Mouse (Mus musculus) erythroid progenitor cell, adult 5-6 weeks (primary cell): ENCODE data around the gene Pmepa1. TPM values are rescaled to one million over a fixed set of nuclear protein-coding genes. Genes with fewer than 3 reads are reported as not detected.

Experiments used
- ATAC-seq: replicated peaks from 2 replicates; pipeline ENCODE4 v1.8.0; 2016; ENCODE audit warnings: moderate number of reproducible peaks, mild to moderate bottlenecking, moderate TSS enrichment, inconsistent platforms; ENCODE audit not compliant: poor library complexity, low FRiP score, severe bottlenecking
- total RNA-seq, 2 experiments: library from RNA; stranded (forward) in 1 of 2; stranded (reverse) in 1 of 2; fragments of 150-400 nt in 1 of 2; fragments of 186-747, 209-891 nt in 1 of 2; gene quantifications; 2 replicates each; pipeline versions ENCODE4 v1.2.3 to v1.2.4; 2015 to 2017; ENCODE audit warnings: low replicate concordance in 2 of 2

The Pmepa1 gene
- total RNA-seq, 2 experiments from 2014 or later: not detected

DNA sequence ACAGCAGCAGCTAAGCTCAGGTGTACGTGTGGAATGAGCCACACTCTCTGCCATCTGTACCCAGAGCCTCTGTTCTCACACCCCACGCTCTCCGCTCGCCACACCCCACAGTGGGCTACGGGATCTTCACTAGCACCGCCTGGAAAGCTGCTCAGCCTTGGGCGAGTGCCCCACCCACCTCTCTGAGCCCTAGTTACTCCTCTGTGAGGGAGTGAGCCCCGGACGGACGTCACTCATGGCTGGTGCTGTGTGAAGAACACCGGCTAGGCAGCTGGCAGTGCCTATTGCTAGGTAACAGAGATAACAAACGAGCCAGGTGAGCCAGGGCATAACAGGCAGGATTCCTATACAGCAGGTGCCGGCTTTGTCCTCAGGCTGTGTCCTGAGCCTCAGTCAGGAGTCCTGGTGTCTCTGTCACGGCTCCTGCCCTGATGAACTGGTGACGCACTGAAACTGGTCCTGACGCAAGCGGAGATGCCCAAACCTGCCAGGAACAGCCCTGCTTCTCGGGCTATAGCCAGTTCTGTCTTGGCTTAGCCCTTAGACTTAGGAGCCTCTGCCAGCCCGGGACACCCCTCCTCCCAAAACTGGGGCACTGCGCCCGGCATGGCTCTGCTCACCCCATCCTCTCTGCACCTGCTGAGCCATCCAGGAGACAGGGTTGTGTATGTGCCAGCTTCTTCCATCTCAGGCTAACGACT, 44.1 kb downstream of the Pmepa1 start:
- no peak for ATAC-seq

DNA sequence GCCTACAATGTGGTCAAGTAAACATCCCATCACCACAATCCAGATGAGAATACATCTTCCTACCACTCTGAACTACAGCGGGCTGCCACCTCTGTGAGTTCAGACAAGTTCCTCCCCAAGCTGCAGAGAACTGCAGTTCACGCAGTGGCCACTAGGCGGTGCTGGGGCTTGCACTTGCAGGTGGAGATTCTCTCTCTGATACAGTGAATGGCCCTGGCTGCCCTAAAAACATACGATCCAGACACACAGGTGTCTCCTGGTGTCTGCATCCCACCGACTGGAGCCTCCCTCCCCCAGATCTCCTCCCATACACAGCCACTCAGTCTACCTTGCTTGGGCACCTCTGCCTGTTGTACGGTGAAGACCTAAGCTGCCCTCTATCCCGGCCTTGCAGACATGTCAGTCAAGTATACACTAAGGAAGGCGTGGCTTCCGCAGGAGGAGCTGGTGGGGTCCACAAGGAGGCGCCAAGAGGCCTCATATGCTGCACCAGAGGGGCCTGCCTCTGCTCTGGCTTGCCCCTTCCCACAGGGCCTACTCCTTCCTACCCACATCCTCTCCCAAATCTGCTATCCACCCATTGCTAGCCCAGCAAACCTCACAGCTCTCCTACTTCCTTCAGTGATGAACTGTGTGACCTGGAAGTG, 46.6 kb downstream of the Pmepa1 start:
- ATAC-seq: 0 out of 2 replicates have a peak, but pooled peaks have one; percentile 51

DNA sequence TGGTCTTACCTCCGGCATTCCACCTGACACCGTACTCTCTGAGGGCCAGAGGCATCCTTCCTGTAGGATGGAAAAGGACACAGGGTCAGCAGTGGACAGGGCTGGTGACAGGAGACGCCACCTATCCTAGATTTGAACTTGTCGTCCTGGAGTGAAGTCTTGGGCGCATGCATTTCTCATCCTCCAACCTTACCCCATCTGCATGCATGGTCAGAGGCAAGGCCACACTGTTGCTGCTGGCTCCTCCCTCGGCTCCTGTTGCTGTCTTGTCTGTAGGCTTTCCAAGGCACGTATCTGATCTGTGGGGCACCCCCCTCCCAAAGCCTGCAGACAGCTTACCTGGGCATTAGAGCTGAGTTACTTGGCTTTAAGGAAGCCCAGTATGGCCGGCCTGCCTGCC, 47.8 kb downstream of the Pmepa1 start:
- no peak for ATAC-seq

DNA sequence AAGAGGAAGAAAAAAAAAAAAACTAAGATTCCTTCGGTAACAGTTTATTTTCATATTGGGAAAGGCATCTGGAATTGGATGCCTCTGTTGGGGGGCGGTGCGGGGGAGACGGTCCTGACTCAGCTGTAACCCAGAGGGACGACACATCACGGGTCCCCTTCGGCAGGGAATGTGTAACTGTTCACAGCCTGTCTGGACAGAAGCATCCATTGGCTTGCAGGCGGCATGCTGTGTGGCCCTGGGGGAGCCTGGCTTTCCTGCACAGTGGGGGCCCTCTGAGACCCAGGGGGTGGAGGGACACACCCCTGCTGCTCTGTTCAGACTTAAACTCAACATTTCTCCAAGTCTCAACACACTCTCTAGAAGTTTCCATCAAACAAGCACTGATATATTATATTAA, 49.5 kb downstream of the Pmepa1 start:
- ATAC-seq: no peak

DNA sequence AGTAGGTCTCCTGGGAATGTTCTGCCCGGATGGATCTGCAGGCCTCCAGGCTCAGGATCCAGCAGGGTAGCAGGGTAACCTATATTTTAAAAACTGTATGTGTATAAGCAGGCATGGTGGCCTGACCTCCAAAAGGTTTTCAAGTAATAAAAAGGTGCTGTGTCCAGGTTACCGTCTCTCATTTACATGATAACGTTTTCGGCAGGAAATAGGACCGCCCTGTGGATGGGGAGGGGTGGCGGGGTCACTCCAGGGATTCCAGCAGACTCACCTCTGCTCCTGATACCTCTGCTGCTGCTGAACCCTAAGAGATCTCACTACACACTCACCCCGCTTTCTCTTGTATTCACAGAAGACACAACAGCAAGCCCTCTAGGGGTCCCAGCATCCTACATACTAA, 50.4 kb downstream of the Pmepa1 start:
- ATAC-seq: no peak

DNA sequence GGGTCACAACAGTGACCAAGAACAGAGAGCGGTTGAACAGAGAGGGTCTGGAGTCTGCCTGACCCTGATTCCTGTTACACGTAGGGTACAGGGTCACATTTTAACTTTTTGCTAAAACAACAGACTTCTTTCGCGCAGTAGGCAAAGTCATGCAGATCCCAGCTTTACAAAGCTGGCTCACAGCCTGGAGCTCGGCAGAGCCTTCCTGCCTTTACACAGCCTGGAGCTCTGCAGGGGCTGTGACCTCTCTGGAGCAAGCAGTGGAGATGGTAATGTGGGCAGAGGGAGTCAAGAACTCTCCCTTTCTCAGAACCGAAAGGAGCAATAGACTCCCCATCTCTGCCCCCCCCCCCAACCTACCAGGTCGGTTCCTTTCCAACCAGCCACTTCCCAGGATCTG, 51.5 kb downstream of the Pmepa1 start:
- no peak for ATAC-seq

DNA sequence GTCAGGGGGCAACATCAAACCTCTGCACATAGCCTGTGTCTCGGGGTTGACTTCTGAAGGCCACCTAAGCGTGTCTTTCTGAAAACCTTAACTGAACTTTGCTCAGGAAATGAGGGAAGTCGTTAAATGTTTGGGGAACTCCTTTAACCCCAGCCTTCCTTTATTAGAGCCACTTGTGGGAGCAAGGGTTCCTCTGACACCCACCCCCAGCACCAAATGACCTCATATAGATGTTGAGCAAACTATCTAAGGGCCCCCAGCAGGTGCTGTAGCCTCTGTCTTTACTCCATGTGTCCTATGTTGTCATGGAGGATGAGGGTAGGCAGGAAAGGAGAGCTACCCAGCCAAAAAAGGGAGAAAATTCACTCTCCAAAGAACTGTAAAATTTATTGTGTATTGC, 52.2 kb downstream of the Pmepa1 start:
- ATAC-seq: no peak

DNA sequence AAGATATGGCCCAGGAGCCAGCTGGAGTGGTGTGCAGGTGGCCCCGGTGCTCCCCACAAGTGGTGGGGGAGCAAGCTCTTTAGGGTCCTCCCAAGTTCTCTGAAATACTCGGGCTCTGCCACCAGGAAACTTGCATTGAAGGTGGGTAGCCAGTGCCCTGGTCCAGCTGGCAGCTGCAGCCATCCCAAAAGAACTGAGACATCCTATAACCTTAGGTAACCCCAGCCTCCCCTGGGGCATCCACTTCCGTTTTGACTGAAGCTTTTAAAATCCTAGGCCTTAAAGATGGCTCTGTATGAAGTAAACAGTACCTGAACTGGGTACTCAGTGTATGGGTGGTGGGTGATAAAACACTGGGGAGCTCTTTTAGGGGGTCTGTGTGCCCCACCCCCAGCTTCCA, 52.8 kb downstream of the Pmepa1 start:
- no peak for ATAC-seq

DNA sequence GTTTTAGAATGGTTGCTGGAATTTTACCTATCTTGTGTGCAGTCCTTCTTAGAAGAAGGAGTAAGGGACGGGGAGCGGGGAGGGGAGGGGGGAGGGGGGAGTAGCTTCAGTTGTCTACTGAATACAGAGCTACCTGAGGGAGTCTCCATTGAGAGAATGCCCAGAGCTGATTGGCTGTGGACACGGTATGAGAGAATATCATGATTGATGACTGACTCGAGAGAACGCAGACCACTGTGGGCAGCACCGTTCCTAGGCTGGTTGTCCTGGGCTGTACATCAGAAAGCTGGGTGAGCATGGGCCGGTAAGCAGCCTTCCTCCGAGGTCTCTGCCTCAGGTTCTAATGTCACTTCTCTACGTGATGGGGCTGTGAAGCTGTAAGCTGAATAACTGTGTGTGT, 55.6 kb downstream of the Pmepa1 start:
- no peak for ATAC-seq

DNA sequence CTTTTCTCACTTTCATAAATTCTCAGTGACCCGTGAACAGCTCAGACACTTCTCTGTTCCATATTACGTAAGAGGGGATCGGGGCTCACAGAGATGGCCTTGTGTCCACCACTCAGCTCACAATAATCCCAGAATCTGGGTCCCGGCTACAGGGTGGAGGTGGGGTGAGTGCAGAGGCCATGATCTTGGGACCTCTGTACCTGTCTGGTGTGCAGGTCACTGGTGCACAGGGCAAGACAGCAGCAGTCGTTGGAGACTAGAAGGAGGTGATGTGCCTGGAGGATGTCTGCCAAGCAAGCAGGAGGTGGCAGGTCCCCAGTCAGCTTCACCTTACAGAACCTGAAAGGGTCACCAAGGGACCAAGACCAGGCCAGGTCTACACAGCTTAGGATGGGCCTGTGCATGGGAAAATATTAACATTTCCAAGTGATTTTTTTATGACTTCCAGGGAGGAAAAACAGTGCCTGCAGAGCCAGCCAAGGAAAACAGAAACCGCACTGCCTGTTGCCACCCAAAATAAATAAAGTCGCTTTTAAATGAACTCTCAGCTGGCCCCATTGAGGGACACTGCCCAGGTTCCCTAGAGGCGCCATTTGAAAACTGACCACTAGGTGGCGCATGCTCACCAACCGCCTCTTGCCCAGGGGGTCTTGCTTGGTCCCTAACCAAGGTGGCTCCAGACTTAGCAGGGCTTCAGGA, 56.9 kb downstream of the Pmepa1 start:
- 0 out of 2 replicates have a peak, but pooled peaks have one; percentile 51 for ATAC-seq

DNA sequence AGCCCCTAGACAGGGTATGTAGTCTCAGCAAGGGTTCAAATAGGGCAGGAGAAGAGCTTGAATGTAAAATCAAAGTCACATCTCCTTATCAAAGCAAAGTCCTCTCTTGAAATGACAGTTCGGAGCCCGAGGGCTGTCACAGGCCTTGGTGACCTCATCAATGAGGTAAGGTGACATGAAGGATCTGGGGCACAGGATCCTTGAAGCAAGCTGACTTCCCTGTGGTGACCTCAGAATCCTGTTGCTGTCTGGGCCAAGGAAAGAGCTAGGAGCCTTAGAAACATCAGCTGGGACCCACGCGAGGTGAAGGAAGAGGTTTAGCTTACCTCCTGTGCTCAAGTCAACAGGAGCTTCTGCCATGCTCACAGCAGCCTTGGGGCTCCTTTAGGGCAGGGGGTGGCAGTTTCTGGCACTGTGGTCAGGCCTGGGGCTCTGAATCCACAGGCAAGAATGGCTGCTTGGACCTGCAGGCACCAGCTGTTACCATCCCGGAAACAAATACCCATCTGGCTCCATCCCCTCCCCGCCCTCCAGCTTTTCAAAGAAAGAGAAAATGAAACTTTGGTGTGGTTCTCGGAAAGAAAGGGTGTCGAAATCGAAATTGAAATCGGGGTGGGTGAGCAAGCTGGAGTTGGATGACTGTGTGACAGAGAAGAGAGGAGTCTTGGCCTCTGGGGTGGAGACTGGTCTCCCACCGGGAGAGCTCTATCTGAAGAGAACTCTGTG, 57.8 kb downstream of the Pmepa1 start, which contains the start of gene Zbp1:
Gene Zbp1 (minus strand): TSS at position 508 of the 726 bp plus-strand sequence.
- no peak for ATAC-seq

DNA sequence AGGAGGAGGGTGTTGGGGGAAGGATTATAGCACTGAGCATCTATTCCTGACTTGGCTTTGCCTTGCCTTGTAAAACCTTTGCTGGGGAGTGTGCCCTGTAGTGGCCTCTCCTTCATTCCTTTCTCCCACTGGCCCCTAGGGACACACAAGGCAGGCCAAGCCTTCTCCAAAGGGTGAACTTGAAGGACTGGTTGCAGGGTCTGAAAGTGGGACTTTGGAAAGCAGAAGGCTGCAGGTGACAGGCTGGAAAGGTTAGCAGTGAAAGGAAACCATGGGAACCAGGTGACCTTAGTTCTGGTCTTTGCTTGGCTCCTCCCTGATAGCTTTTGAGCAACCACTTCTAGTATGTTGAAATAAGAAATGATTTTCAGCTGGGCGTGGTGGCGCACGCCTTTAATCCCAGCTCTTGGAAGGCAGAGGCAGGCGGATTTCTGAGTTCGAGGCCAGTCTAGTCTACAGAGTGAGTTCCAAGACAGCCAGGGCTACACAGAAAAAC, 58.5 kb downstream of the Pmepa1 start:
- ATAC-seq: no peak

DNA sequence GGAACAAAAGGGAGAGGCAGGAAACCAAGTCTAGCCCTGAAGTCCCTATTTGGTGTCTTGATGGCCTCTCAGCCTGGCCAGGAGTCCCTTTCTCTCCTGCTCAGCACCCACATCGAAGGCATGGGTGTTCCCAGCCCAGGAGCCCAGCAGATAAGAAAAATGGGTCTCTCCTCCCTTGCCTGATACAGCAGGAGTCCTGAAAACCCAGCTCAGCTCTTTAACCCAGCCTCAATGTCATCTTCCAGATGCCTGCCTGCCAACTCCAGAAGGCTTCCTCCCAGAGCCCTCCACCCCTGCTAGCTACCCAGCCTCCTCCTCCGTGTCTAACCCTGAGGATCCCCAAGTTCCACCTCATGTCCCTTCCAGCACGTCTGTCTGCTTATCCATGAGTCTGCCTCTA, 59.1 kb downstream of the Pmepa1 start:
- ATAC-seq: no peak

DNA sequence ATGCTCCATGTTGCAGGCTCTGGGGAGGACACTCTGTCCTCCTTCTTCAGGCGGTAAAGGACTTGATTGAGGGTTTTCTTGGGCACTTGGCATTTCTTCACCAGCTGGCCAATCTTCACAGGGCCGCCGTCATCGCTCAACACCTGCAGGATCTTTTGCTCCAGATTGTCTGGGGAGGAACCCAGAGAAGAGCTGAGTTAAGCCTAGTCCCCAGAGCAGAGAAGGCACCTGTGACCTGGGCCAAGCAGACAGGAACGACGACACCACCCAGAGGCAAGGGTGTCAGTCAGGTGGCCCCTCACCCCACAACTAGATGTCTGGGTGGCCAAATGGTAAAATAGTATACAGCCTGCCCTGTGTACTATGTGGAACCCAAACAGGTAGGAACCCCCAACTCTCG, 59.5 kb downstream of the Pmepa1 start:
- no peak for ATAC-seq

DNA sequence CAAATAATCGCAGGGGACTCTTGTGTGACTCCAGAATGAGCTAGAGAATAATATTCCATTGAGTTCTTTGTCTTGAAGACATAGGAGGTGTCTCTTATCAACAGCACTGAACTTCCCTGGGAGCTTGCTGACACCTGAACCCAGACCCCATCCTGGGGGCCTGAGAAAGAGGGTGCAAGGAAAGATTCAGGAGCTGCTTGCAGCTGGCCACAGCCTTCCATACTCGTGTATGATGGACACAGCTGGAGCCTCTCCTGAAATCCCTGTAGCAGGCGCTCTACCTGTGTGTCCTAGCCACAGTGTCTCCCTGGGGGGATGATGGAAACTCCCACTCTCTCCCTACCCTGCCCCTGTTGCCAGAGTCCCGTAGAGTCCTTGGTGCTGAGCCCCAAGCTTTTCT, 64.1 kb downstream of the Pmepa1 start:
- ATAC-seq: no peak

DNA sequence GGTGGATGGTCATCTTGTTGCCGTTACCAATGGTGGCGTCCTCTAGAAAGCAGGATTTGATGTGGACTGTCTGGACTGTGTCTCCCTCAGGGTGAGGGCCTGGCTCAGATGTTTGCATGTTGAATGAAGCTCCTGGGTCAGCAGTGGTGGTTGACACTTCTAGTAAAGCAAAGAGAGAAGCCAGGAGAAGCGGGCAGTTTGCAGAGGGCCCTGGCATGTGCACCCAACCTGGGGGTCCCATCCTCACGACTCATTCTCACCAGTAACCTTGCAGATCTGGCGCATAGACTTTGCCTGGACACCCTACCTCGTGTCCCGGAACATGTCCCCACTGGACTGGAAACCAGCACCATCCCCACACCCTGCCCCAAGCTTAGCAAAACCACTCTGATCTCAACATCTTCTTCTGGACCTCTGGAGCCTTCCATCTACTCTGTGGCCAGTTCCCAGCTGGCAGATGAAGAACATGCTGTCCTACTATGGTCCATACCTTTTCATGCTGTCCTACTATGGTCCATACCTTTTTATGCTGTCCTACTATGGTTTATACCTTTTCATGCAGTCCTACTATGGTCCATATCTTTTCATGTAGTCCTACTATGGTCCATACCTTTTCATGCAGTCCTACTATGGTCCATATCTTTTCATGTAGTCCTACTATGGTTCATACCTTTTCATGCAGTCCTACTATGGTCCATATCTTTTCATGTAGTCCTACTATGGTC, 67.1 kb downstream of the Pmepa1 start:
- ATAC-seq: no peak

DNA sequence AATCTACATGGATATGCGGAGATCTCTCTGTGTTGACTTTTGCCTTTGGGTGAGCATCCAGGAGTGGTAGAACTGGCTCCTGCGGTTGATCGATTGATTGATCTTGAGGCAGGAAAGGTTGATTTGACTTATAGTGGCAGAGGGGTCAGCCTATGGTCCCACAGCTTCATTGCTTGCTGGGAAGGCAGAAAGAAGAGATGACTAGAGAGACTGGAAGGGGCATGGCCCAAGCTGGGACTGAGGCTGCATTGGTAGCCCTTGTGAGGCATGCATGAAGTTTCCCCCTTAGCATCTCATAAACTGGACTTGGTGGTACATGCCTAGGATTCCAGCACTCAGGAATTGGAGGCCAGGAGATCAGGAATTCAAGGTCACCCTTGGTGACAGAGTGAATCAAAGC, 69.3 kb downstream of the Pmepa1 start:
- no peak for ATAC-seq

DNA sequence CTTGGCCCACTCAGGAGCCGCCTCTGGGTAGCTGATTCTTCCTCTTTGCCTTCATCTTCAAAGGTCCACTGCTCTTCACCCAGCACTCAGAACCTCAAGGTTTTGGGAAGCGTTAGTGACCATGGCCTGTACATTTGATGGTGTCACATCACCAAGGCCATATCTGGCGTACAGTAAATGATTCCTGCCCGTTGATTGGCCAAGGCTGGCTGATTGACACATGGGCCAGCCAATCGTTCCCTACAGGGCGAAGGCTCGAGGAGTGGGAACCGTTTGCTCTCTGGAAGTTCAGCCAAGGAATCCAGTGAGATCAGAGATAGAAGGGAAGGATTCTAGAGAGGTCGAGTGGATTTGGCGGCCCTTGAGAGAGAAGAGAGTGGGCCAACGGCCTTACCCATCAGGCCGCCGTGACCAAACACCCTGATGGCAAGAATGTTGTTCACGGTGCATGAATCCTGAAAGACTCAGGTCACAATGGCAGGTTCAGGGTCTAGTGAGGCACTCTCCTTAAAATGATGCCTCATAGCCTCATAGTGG, 70.7 kb downstream of the Pmepa1 start:
- ATAC-seq: no peak

DNA sequence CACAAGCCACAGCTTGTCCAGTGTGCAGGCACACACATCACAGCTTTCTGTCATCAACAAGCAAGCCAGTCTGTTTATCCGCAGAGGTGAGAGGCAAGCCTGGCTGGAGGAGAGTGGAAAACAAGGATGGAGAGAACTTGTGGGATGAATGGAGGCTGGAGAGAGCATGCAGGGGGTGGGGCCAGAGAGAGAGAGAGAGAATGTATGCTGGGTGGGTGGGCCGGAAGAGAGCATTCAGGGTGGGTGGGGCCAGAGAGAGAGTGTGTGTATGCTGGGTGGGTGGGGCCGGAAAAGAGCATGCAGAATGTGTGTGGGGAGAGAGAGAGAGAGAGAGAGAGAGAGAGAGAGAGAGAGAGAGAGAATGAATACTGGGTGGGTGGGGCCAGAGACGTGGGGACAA, 71.7 kb downstream of the Pmepa1 start:
- ATAC-seq: no peak
